Mouse (Mus musculus): ENCODE measurements around the gene Fkbp4. TPM values are rescaled to one million over a fixed set of nuclear protein-coding genes. Genes with fewer than 3 reads are reported as not detected.
A peak's percentile ranks its signal among the peaks of the same experiment; 100 is the strongest.

The Fkbp4 gene
- polyA plus RNA-seq, 1 experiment from 2014 or later, result 534 TPM

- no peak for ATAC-seq (replicated peaks; ENCODE audit: low FRiP score)
- H3K27me3 ChIP-seq, result no peaks in the 10 kb centered on the region
- H3K4me1 ChIP-seq, result no peaks in the 10 kb centered on the region
- no peaks in the 10 kb centered on the region for H3K9me3 ChIP-seq (replicated peaks)
- no peak overlapping the region for H3K4me2 ChIP-seq
- no peak overlapping the region for H3K4me3 ChIP-seq (replicated peaks)
- no peaks in the 10 kb centered on the region for H3K36me3 ChIP-seq
- H3K9ac ChIP-seq, result no peak overlapping the region
- 40% methylated on average over 2 of the region's 2 CpGs for WGBS
- H3K27ac ChIP-seq, result no peak overlapping the region
These were observed 21.8 kb upstream of the Fkbp4 start for GRCm38 (mm10) chr6:128460321-128460720.

GRCm38 (mm10) chr6:128457186-128457585, 18.7 kb upstream of the Fkbp4 start:
- Histone ChIP-seq H3K27ac (no peak overlapping the region), H3K4me3 (replicated peaks) (no peak overlapping the region), H3K36me3 (no peaks in the 10 kb centered on the region), H3K27me3 (no peaks in the 10 kb centered on the region), H3K9ac (no peak overlapping the region), H3K9me3 (replicated peaks) (no peaks in the 10 kb centered on the region), H3K4me1 (no peaks in the 10 kb centered on the region), H3K4me2 (no peak overlapping the region)
- ATAC-seq (replicated peaks; ENCODE audit: low FRiP score), result no peak
- WGBS, result 82% methylated on average over 5 of the region's 5 CpGs

DNA sequence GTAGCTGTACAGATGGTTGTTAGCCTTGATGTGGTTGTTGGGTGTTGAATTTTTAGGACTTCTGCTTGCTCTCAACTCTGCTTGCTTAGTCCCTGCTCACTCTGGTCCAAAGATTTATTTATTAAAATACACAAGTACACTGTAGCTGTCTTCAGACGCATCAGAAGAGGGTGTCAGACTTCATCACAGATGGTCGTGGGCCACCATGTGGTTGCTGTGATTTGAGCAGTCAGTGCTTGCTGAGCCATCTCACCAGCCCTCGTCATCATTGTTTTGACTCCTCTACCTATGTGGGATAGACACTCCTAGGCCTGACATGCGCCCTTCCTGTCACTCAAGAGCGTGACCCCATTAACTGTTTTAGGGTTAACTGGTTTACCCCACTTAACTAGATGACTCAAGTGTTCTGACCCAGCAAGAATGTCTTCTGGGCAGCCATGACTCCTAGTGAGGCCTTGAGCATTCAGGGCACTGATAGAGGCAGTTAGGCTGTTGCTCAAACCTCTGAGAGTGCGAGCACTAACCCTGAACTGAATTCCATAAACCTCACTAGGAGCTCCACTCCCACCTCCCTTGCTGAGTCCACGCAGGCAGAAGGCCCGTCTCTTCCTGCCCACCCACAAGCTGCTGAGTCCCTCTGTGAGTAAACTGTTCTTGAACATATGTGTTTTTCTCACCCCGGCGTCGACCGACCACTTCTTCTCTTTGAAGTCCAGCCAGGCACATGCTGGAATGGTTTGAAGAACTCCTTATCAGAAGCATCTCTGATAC, 17.5 kb upstream of the Fkbp4 start:
- Histone ChIP-seq H3K4me1 (no peaks in the 10 kb centered on the region), H3K4me2 (no peak overlapping the region), H3K9ac (no peak overlapping the region), H3K36me3 (no peaks in the 10 kb centered on the region), H3K27ac (no peak overlapping the region), H3K9me3 (replicated peaks) (no peaks in the 10 kb centered on the region), H3K27me3 (no peaks in the 10 kb centered on the region), H3K4me3 (replicated peaks) (no peak overlapping the region)
- ATAC-seq (replicated peaks; ENCODE audit: low FRiP score), result 0 out of 2 replicates have a peak, but pooled peaks have one; percentile 25
- WGBS, result 61% methylated on average over 12 of the region's 12 CpGs

- Histone ChIP-seq H3K27ac (no peak overlapping the region), H3K4me2 (no peak overlapping the region), H3K27me3 (no peaks in the 10 kb centered on the region), H3K4me3 (replicated peaks) (no peak overlapping the region), H3K9me3 (replicated peaks) (no peaks in the 10 kb centered on the region), H3K4me1 (peaks cover 12% of the 10 kb centered on the region), H3K9ac (no peak overlapping the region), H3K36me3 (0 out of 2 replicates have a peak, but pooled peaks cover 3% of the 10 kb centered on the region)
- 93% methylated on average over 5 of the region's 5 CpGs for WGBS
- no peak for ATAC-seq (replicated peaks; ENCODE audit: low FRiP score)
These were observed 8.6 kb upstream of the Fkbp4 start for GRCm38 (mm10) chr6:128447063-128447462.

DNA sequence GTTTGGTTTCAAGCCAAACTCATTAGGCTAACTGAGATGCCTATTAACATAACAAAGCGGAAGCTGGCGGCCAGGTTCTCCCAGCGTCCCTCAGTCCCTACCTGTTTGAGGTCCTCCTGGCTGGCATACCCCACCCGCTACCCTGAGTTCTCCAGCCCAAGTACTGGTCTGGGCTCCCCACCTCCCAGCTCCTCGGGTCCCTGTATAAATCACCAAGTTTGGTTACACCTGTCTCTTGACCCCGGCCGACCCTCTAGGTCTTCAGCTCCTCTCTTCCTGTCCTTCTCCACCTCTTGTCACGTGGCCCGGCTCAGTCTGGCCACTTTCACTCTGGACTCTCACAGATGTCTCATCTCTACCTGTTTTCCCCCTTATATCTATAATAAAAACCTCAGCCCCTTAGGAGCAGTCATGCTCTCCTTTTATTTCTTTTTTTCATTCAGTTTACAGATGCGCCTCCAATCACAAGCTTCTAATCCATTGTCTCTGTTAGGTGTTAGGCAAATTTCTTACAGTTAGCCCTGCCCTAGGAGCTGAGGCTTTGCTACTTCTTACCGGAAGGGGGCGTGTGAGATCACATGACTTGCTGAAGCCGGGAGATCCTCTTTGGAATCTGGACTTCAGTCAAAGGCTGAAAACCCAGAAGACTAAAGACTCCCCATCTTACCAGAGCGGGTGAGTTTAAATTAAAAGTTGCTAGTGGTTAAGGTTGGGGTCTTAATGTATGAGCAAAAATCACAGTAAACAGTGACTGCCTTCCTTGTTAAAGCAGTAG, 7.5 kb upstream of the Fkbp4 start:
- no peaks in the 10 kb centered on the region for H3K27me3 ChIP-seq
- H3K27ac ChIP-seq, result no peak overlapping the region
- H3K4me1 ChIP-seq, result peaks cover 12% of the 10 kb centered on the region
- no peak overlapping the region for H3K9ac ChIP-seq
- H3K4me3 ChIP-seq (replicated peaks), result peak overlapping the region; percentile 20
- no peaks in the 10 kb centered on the region for H3K9me3 ChIP-seq (replicated peaks)
- 0 out of 2 replicates have a peak, but pooled peaks cover 3% of the 10 kb centered on the region for H3K36me3 ChIP-seq
- ATAC-seq (replicated peaks; ENCODE audit: low FRiP score), result peak; percentile 73
- WGBS, result 12% methylated on average over 14 of the region's 14 CpGs
- peak overlapping the region; percentile 53 for H3K4me2 ChIP-seq

GRCm38 (mm10) chr6:128440238-128440637, 1.8 kb upstream of the Fkbp4 start:
- H3K4me1 ChIP-seq, result peaks cover 33% of the 10 kb centered on the region
- H3K27ac ChIP-seq, result no peak overlapping the region
- H3K9ac ChIP-seq, result no peak overlapping the region
- H3K36me3 ChIP-seq, result peaks cover 17% of the 10 kb centered on the region
- no peak overlapping the region for H3K4me2 ChIP-seq
- H3K4me3 ChIP-seq (replicated peaks), result no peak overlapping the region
- no peaks in the 10 kb centered on the region for H3K9me3 ChIP-seq (replicated peaks)
- H3K27me3 ChIP-seq, result no peaks in the 10 kb centered on the region
- no peak for ATAC-seq (replicated peaks; ENCODE audit: low FRiP score)
- 96% methylated on average over 2 of the region's 2 CpGs for WGBS

- Histone ChIP-seq H3K4me3 (replicated peaks) (peak overlapping the region; percentile 61), H3K27ac (peak overlapping the region; percentile 95), H3K27me3 (no peaks in the 10 kb centered on the region), H3K36me3 (peaks cover 30% of the 10 kb centered on the region), H3K4me1 (peaks cover 32% of the 10 kb centered on the region), H3K9ac (peak overlapping the region; percentile 92), H3K9me3 (replicated peaks) (no peaks in the 10 kb centered on the region), H3K4me2 (peak overlapping the region; percentile 70)
- peak; percentile 60; the same call in 1 of the 2 replicates for ATAC-seq (replicated peaks; ENCODE audit: low FRiP score)
- 21% methylated on average over 18 of the region's 18 CpGs for WGBS
These were observed 429 bp upstream of the Fkbp4 start for GRCm38 (mm10) chr6:128438871-128439341.

GRCm38 (mm10) chr6:128437731-128438316, 653 bp downstream of the Fkbp4 start:
- Histone ChIP-seq H3K27ac (peak overlapping the region; percentile 95), H3K4me2 (peak overlapping the region; percentile 70), H3K9me3 (replicated peaks) (no peaks in the 10 kb centered on the region), H3K36me3 (peaks cover 38% of the 10 kb centered on the region), H3K4me1 (peaks cover 32% of the 10 kb centered on the region), H3K9ac (peak overlapping the region; percentile 92), H3K27me3 (no peaks in the 10 kb centered on the region), H3K4me3 (replicated peaks) (peak overlapping the region; percentile 61)
- under 1% methylated on average over 52 of the region's 52 CpGs for WGBS
- peak; percentile 78 for ATAC-seq (replicated peaks; ENCODE audit: low FRiP score)

- ATAC-seq (replicated peaks; ENCODE audit: low FRiP score), result no peak
- Histone ChIP-seq H3K27me3 (no peaks in the 10 kb centered on the region), H3K4me3 (replicated peaks) (peak overlapping the region; percentile 61), H3K4me2 (peak overlapping the region; percentile 70), H3K27ac (peak overlapping the region; percentile 95), H3K9me3 (replicated peaks) (no peaks in the 10 kb centered on the region), H3K36me3 (peaks cover 43% of the 10 kb centered on the region), H3K9ac (peak overlapping the region; percentile 92), H3K4me1 (peaks cover 32% of the 10 kb centered on the region)
- 2% methylated on average over 10 of the region's 10 CpGs for WGBS
These were observed 1.2 kb downstream of the Fkbp4 start for GRCm38 (mm10) chr6:128437288-128437687.

- Histone ChIP-seq H3K9me3 (replicated peaks) (no peaks in the 10 kb centered on the region), H3K4me2 (peak overlapping the region; percentile 70), H3K27me3 (no peaks in the 10 kb centered on the region), H3K27ac (no peak overlapping the region), H3K36me3 (peaks cover 51% of the 10 kb centered on the region), H3K9ac (peak overlapping the region; percentile 92), H3K4me1 (peaks cover 32% of the 10 kb centered on the region), H3K4me3 (replicated peaks) (peak overlapping the region; percentile 61)
- WGBS, result 83% methylated on average over 8 of the region's 8 CpGs
- no peak for ATAC-seq (replicated peaks; ENCODE audit: low FRiP score)
These were observed 2.0 kb downstream of the Fkbp4 start for GRCm38 (mm10) chr6:128436356-128437005.

DNA sequence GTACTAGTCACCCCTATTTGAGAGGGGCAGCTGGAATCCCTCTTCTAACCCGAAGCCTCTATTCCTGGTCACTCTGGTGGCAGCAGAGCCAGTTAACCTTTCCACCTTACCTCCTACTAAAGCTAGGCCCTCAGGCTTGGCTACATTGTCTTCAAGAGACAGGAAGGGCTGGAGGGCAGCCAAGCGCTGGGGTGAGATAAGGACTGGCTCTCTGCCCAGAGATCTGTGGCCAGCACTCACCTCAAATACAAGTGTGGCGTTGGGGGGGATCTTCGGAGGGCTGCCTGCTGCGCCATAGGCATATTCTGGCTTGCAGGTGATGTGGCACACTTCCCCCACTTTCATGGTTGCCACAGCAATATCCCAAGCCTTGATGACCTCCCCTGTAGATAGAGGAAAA, 3.0 kb downstream of the Fkbp4 start:
- no peak for ATAC-seq (replicated peaks; ENCODE audit: low FRiP score)
- Histone ChIP-seq H3K4me2 (no peak overlapping the region), H3K36me3 (peaks cover 60% of the 10 kb centered on the region), H3K27ac (no peak overlapping the region), H3K4me3 (replicated peaks) (no peak overlapping the region), H3K27me3 (no peaks in the 10 kb centered on the region), H3K9ac (no peak overlapping the region), H3K4me1 (peaks cover 32% of the 10 kb centered on the region), H3K9me3 (replicated peaks) (no peaks in the 10 kb centered on the region)
- WGBS, result 70% methylated on average over 5 of the region's 5 CpGs

Measured in kidney, embryonic 15.5 days (tissue).